Mouse (Mus musculus): ENCODE results near the gene Rnf128. TPM values are rescaled to one million over a fixed set of nuclear protein-coding genes. Genes with fewer than 3 reads are reported as not detected.

Gene Rnf128
- 28.5 and 33.8 TPM in 2 replicates for polyA plus RNA-seq (2014; fragmentation: Nextera tagmentation; extraction: Ambion mirVana)

GRCm38 (mm10) chrX:139562925-139563461 is at the start of gene Rnf128:
Gene Rnf128, plus strand, starts transcription at chrX:139563316.
- peak; percentile 76 for ATAC-seq (ENCODE audit: insufficient number of reproducible peaks, insufficient read depth, low FRiP score, low read depth)

GRCm38 (mm10) chrX:139516156-139516555 is 47.0 kb upstream of the Rnf128 start:
- H3K9ac ChIP-seq (replicated peaks; ENCODE audit: low read depth, low read length), result no peak overlapping the region
- H3K4me1 ChIP-seq (ENCODE audit: control insufficient read depth, insufficient read depth, low read length), result no peaks in the 10 kb centered on the region
- H3K9me3 ChIP-seq (ENCODE audit: control insufficient read depth, low read depth, low read length), result no peaks in the 10 kb centered on the region
- no peak overlapping the region for H3K4me2 ChIP-seq (replicated peaks; ENCODE audit: low read depth, low read length)
- H3K36me3 ChIP-seq (ENCODE audit: control insufficient read depth, insufficient read depth, low read length), result no peaks in the 10 kb centered on the region
- 79% methylated on average over 2 of the region's 2 CpGs for WGBS
- no peak overlapping the region for H3K4me3 ChIP-seq (ENCODE audit: low read depth, low read length)
- no peaks in the 10 kb centered on the region for H3K27me3 ChIP-seq (ENCODE audit: control insufficient read depth, insufficient read depth, low read length)
- no peak for ATAC-seq (ENCODE audit: insufficient number of reproducible peaks, insufficient read depth, low FRiP score, low read depth)
- no peak overlapping the region for H3K27ac ChIP-seq (ENCODE audit: low read length)

More at GRCm38 (mm10) chrX:139562925-139563461, at the start of gene Rnf128:
- Histone ChIP-seq H3K27me3 (ENCODE audit: control insufficient read depth, insufficient read depth, low read length) (no peaks in the 10 kb centered on the region), H3K9me3 (ENCODE audit: control insufficient read depth, low read depth, low read length) (no peaks in the 10 kb centered on the region), H3K27ac (ENCODE audit: low read length) (peak within 1 kb of the TSS; percentile 27; the same call in 1 of the 2 replicates), H3K36me3 (ENCODE audit: control insufficient read depth, insufficient read depth, low read length) (no peaks in the 10 kb centered on the region), H3K4me3 (ENCODE audit: low read depth, low read length) (peak within 1 kb of the TSS; percentile 11; the same call in 1 of the 2 replicates), H3K4me1 (ENCODE audit: control insufficient read depth, insufficient read depth, low read length) (no peaks in the 10 kb centered on the region), H3K4me2 (replicated peaks; ENCODE audit: low read depth, low read length) (no peak within 1 kb of the TSS), H3K9ac (replicated peaks; ENCODE audit: low read depth, low read length) (no peak within 1 kb of the TSS)
- WGBS, result 58% methylated on average over 8 of the region's 8 CpGs

DNA sequence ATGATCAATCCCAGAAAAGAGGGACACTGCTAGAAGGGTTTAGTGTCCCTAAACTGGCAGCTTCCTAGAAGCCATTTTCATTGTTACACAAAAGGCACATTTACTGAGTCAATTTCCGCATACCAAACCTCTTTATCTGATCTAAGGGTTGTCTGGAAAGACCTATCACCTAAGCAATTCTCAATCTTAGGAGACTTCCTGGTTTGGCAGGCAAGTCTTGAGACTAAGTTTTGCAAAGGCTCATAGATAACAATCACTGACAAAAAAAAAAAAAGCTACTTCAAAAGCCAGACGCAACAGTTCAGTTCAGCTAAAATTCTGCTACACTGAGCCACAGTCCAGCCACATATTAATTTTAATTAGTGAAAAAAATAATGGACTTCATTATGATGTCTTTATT is 43.9 kb upstream of the Rnf128 start:
- H3K4me2 ChIP-seq (replicated peaks; ENCODE audit: low read depth, low read length), result no peak overlapping the region
- H3K4me1 ChIP-seq (ENCODE audit: control insufficient read depth, insufficient read depth, low read length), result no peaks in the 10 kb centered on the region
- no peak overlapping the region for H3K4me3 ChIP-seq (ENCODE audit: low read depth, low read length)
- no peak overlapping the region for H3K27ac ChIP-seq (ENCODE audit: low read length)
- no peaks in the 10 kb centered on the region for H3K9me3 ChIP-seq (ENCODE audit: control insufficient read depth, low read depth, low read length)
- no peaks in the 10 kb centered on the region for H3K27me3 ChIP-seq (ENCODE audit: control insufficient read depth, insufficient read depth, low read length)
- no peaks in the 10 kb centered on the region for H3K36me3 ChIP-seq (ENCODE audit: control insufficient read depth, insufficient read depth, low read length)
- no peak overlapping the region for H3K9ac ChIP-seq (replicated peaks; ENCODE audit: low read depth, low read length)
- 60% methylated on average over 2 of the region's 2 CpGs for WGBS
- no peak for ATAC-seq (ENCODE audit: insufficient number of reproducible peaks, insufficient read depth, low FRiP score, low read depth)

DNA sequence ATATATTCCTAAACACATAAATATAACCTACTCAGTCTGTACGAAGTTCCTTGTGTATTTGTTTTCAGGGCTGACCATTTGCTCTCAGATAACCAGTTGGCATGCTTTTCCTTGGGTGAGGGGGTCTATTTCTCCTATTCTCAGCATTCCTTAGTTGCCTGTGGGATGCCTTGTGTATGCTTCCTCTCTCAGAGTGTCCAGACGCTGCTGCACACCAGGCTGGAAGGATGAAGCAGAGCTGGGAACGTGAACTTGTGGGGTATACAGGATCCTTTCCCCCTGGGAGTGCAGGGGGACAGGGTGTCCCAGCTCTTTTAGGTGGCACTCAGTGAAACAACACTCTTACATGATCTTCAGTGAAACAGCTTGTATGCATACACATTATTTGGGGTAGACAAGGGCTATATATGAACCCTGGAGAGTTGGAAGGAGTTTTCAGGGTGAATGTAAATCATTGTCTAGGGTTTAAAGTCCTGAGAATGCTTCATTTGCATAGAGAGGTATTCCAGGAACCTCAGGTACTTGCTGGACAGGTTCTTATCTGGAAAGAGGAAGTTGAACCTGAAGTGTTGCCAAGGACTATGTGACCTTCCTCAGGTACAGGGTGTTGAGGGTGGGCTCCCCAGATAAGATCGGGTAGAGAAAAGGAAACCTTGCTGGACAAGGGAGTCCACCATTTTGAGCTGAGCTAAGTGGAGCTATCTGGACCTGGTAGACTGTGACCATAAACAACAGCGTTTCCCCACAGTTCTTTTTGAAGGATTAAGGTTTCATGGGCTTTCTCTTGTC is 38.6 kb upstream of the Rnf128 start:
- Histone ChIP-seq H3K27ac (ENCODE audit: low read length) (no peak overlapping the region), H3K4me2 (replicated peaks; ENCODE audit: low read depth, low read length) (no peak overlapping the region)

DNA sequence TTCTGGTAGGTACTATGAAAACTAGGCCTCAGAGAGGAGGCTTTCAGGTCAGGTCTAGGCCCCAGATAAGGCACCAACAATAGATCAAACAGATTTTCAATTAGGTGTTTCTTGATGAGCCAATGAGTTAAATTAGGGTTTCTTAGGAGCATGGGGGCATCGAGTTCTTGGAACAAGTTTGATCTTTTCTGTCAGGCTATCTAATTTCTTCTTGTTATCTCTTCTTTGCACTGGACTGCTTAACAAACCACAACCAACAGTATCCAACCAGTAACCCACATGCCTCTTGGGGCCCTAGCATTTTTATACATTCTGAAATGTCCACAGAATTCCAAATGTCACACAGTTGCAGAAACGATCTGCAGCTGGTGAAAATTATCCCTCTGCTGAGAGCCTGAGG is 37.4 kb upstream of the Rnf128 start:
- ATAC-seq (ENCODE audit: insufficient number of reproducible peaks, insufficient read depth, low FRiP score, low read depth), result no peak
- H3K27me3 ChIP-seq (ENCODE audit: control insufficient read depth, insufficient read depth, low read length), result no peaks in the 10 kb centered on the region
- 90% methylated on average over 2 of the region's 2 CpGs for WGBS
- H3K27ac ChIP-seq (ENCODE audit: low read length), result no peak overlapping the region
- no peaks in the 10 kb centered on the region for H3K36me3 ChIP-seq (ENCODE audit: control insufficient read depth, insufficient read depth, low read length)
- no peak overlapping the region for H3K9ac ChIP-seq (replicated peaks; ENCODE audit: low read depth, low read length)
- no peak overlapping the region for H3K4me3 ChIP-seq (ENCODE audit: low read depth, low read length)
- no peak overlapping the region for H3K4me2 ChIP-seq (replicated peaks; ENCODE audit: low read depth, low read length)
- no peaks in the 10 kb centered on the region for H3K4me1 ChIP-seq (ENCODE audit: control insufficient read depth, insufficient read depth, low read length)
- no peaks in the 10 kb centered on the region for H3K9me3 ChIP-seq (ENCODE audit: control insufficient read depth, low read depth, low read length)

More for the DNA sequence above, 38.6 kb upstream of the Rnf128 start:
- H3K4me1 ChIP-seq (ENCODE audit: control insufficient read depth, insufficient read depth, low read length), result no peaks in the 10 kb centered on the region
- no peaks in the 10 kb centered on the region for H3K9me3 ChIP-seq (ENCODE audit: control insufficient read depth, low read depth, low read length)
- no peak overlapping the region for H3K4me3 ChIP-seq (ENCODE audit: low read depth, low read length)
- no peak overlapping the region for H3K9ac ChIP-seq (replicated peaks; ENCODE audit: low read depth, low read length)
- ATAC-seq (ENCODE audit: insufficient number of reproducible peaks, insufficient read depth, low FRiP score, low read depth), result no peak
- H3K36me3 ChIP-seq (ENCODE audit: control insufficient read depth, insufficient read depth, low read length), result no peaks in the 10 kb centered on the region
- WGBS, result 64% methylated on average over 5 of the region's 5 CpGs
- no peaks in the 10 kb centered on the region for H3K27me3 ChIP-seq (ENCODE audit: control insufficient read depth, insufficient read depth, low read length)

GRCm38 (mm10) chrX:139526984-139527383 is 36.1 kb upstream of the Rnf128 start:
- Histone ChIP-seq H3K4me3 (ENCODE audit: low read depth, low read length) (no peak overlapping the region), H3K27me3 (ENCODE audit: control insufficient read depth, insufficient read depth, low read length) (no peaks in the 10 kb centered on the region), H3K36me3 (ENCODE audit: control insufficient read depth, insufficient read depth, low read length) (no peaks in the 10 kb centered on the region), H3K4me1 (ENCODE audit: control insufficient read depth, insufficient read depth, low read length) (no peaks in the 10 kb centered on the region), H3K4me2 (replicated peaks; ENCODE audit: low read depth, low read length) (no peak overlapping the region), H3K9ac (replicated peaks; ENCODE audit: low read depth, low read length) (no peak overlapping the region), H3K27ac (ENCODE audit: low read length) (no peak overlapping the region), H3K9me3 (ENCODE audit: control insufficient read depth, low read depth, low read length) (no peaks in the 10 kb centered on the region)
- 80% methylated on average over 4 of the region's 4 CpGs for WGBS
- ATAC-seq (ENCODE audit: insufficient number of reproducible peaks, insufficient read depth, low FRiP score, low read depth), result no peak

DNA sequence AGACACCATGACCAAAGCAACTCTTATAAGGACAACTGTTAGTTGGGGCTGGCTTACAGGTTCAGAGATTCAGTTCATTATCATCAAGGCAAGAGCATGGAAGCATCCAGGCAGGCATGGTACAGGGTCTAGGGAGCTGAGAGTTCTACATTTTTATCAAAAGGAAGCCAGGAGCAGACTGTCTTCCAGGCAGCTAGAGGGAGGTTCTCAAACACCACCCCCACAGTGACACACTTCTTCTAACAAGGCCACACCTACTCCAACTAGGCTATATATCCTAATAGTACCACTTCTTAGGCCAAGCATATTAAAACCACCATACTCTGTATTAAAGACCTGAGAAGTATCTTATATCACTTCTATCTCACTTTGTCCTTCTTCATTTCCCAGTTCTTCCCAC is 33.4 kb upstream of the Rnf128 start:
- no peaks in the 10 kb centered on the region for H3K27me3 ChIP-seq (ENCODE audit: control insufficient read depth, insufficient read depth, low read length)
- no peak overlapping the region for H3K9ac ChIP-seq (replicated peaks; ENCODE audit: low read depth, low read length)
- H3K36me3 ChIP-seq (ENCODE audit: control insufficient read depth, insufficient read depth, low read length), result no peaks in the 10 kb centered on the region
- no peaks in the 10 kb centered on the region for H3K9me3 ChIP-seq (ENCODE audit: control insufficient read depth, low read depth, low read length)
- ATAC-seq (ENCODE audit: insufficient number of reproducible peaks, insufficient read depth, low FRiP score, low read depth), result no peak
- no peaks in the 10 kb centered on the region for H3K4me1 ChIP-seq (ENCODE audit: control insufficient read depth, insufficient read depth, low read length)
- H3K4me3 ChIP-seq (ENCODE audit: low read depth, low read length), result no peak overlapping the region
- no peak overlapping the region for H3K27ac ChIP-seq (ENCODE audit: low read length)
- H3K4me2 ChIP-seq (replicated peaks; ENCODE audit: low read depth, low read length), result no peak overlapping the region

DNA sequence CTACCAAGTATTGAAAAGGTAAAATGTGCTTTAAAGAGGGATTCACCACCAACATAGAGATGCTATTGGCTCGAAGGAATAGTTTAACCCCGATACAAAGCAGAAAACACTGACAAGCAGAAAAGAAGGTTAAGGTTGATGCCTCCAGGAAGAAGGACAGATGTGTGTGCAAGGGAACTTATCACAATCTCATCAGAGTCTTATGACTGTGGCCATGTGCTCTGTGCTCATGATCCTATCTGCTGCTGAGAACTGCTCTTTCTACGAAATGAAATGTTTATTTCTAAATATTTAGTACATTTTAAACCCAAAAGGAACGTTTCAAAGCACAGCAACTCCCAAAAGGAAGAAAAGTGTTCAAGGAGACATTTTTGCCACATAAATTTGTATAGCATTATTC is 30.8 kb upstream of the Rnf128 start:
- H3K27me3 ChIP-seq (ENCODE audit: control insufficient read depth, insufficient read depth, low read length), result no peaks in the 10 kb centered on the region
- H3K9ac ChIP-seq (replicated peaks; ENCODE audit: low read depth, low read length), result no peak overlapping the region
- no peaks in the 10 kb centered on the region for H3K4me1 ChIP-seq (ENCODE audit: control insufficient read depth, insufficient read depth, low read length)
- WGBS, result 70% methylated on average over 4 of the region's 4 CpGs
- no peak overlapping the region for H3K4me3 ChIP-seq (ENCODE audit: low read depth, low read length)
- no peaks in the 10 kb centered on the region for H3K36me3 ChIP-seq (ENCODE audit: control insufficient read depth, insufficient read depth, low read length)
- ATAC-seq (ENCODE audit: insufficient number of reproducible peaks, insufficient read depth, low FRiP score, low read depth), result no peak
- no peak overlapping the region for H3K4me2 ChIP-seq (replicated peaks; ENCODE audit: low read depth, low read length)
- H3K9me3 ChIP-seq (ENCODE audit: control insufficient read depth, low read depth, low read length), result no peaks in the 10 kb centered on the region
- no peak overlapping the region for H3K27ac ChIP-seq (ENCODE audit: low read length)

Data from stomach, embryonic 14.5 days (tissue).